Mouse (Mus musculus) MEL (cell line): Measurements from ENCODE around the gene Hoxc5.

Experiments used
- CTCF ChIP-seq, 3 experiments: IDR thresholded peaks in 2 of 3; conservative IDR thresholded peaks in 1 of 3; 2 replicates each; pipeline ENCODE4 v1.5.1; 2011 to 2012; ENCODE audit warnings: low read length in 3 of 3, low read depth in 2 of 3, mild to moderate bottlenecking in 2 of 3, improper control_type of control experiment in 1 of 3, inconsistent platforms in 1 of 3, mixed read lengths in 1 of 3, moderate library complexity in 1 of 3; ENCODE audit not compliant: control insufficient read depth in 1 of 3, insufficient read depth in 1 of 3, poor library complexity in 1 of 3, severe bottlenecking in 1 of 3
- MAX ChIP-seq: IDR thresholded peaks from 2 replicates; pipeline ENCODE4 v1.6.1; 2011; ENCODE audit warnings: low read length, improper control_type of control experiment
- MAZ ChIP-seq: IDR thresholded peaks from 2 replicates; pipeline ENCODE4 v1.6.1; 2012; ENCODE audit warnings: low read depth, mild to moderate bottlenecking, inconsistent platforms, low read length, improper control_type of control experiment
- NELFE ChIP-seq: IDR thresholded peaks from 2 replicates; pipeline ENCODE4 v1.6.1; 2011; ENCODE audit warnings: low read depth, low read length, improper control_type of control experiment
- POLR2A ChIP-seq, 2 experiments: IDR thresholded peaks; 2 replicates each; pipeline ENCODE4 v1.6.1; 2011 to 2012; ENCODE audit warnings: low read length in 2 of 2, mild to moderate bottlenecking in 2 of 2, control low read depth in 1 of 2, improper control_type of control experiment in 1 of 2, low read depth in 1 of 2, moderate library complexity in 1 of 2; ENCODE audit not compliant: control insufficient read depth in 1 of 2, insufficient read depth in 1 of 2, poor library complexity in 1 of 2
- SMC3 ChIP-seq: IDR thresholded peaks from 2 replicates; pipeline ENCODE4 v1.6.1; 2011; ENCODE audit warnings: low read depth, low read length, improper control_type of control experiment
- TAL1 ChIP-seq: IDR thresholded peaks from 2 replicates; pipeline ENCODE4 v1.6.1; 2012; ENCODE audit warnings: mild to moderate bottlenecking, inconsistent platforms, low read length, moderate library complexity, mixed read lengths
- ZC3H11A ChIP-seq: IDR thresholded peaks from 2 replicates; pipeline ENCODE4 v1.6.1; 2012; ENCODE audit warnings: low read depth, mild to moderate bottlenecking, inconsistent platforms, low read length, improper control_type of control experiment

- TF ChIP-seq POLR2A (IDR thresholded peaks at IDR 0.05; ENCODE audit: control insufficient read depth in 1 of 2, insufficient read depth in 1 of 2, low read depth in 1 of 2, low read length in 2 of 2, poor library complexity in 1 of 2): no peak
- no peak for TF ChIP-seq MAX
- TF ChIP-seq ZC3H11A: no peak
- no peak for TF ChIP-seq TAL1
- no peak for TF ChIP-seq CTCF (IDR thresholded peaks at IDR 0.05 in 2 of 3, conservative IDR thresholded peaks at IDR 0.05 in 1 of 3; ENCODE audit: control insufficient read depth in 1 of 3, insufficient read depth in 1 of 3, low read depth in 2 of 3, low read length in 3 of 3, poor library complexity in 1 of 3, severe bottlenecking in 1 of 3)
- TF ChIP-seq NELFE: no peak
- TF ChIP-seq SMC3: no peak
- no peak for TF ChIP-seq MAZ
Measured at GRCm38 (mm10) chr15:102934897-102935296, 32.3 kb upstream of the Hoxc5 start.
